Mouse (Mus musculus): ENCODE results near the gene Sos2.

- TF ChIP-seq CTCF (IDR thresholded peaks at IDR 0.05; ENCODE audit: low read depth) (no peak), EP300 (optimal IDR thresholded peaks at IDR 0.05) (peak; percentile 81)
Observed at GRCm38 (mm10) chr12:69537675-69538361, 143.8 kb downstream of the Sos2 start.

Data from stomach, postnatal 0 days (tissue).